Mouse (Mus musculus): ENCODE measurements around the gene Tmem82.

DNA sequence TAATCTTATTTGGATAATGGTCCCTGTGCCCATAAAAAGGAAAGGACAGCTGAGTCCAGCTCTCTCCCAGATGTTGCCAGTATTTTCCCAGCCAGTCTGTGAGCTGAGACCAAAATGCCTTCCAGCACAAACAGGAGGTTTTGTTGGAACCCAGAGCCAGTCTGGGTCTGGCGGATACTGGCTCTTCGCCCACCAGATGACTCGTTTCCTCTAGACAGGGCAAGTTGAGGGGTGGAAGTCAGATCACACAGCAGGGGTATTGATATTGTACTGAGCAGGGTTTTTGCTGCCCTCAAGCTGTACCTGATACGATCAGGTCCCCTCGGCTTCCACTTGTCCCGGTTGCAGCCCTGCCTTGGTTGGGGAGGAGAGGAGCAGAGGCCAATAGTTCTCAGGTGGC, 8.9 kb downstream of the Tmem82 start:
- TF ChIP-seq CTCF (conservative IDR thresholded peaks at IDR 0.05; ENCODE audit: insufficient read depth, insufficient read length, low read depth, low read length) (no peak), POLR2A (IDR thresholded peaks at IDR 0.05; ENCODE audit: low read depth, low read length) (no peak)

Data from kidney, adult 2 months (tissue).